Mouse (Mus musculus): ENCODE measurements around the gene Grap.

Gene Grap

DNA sequence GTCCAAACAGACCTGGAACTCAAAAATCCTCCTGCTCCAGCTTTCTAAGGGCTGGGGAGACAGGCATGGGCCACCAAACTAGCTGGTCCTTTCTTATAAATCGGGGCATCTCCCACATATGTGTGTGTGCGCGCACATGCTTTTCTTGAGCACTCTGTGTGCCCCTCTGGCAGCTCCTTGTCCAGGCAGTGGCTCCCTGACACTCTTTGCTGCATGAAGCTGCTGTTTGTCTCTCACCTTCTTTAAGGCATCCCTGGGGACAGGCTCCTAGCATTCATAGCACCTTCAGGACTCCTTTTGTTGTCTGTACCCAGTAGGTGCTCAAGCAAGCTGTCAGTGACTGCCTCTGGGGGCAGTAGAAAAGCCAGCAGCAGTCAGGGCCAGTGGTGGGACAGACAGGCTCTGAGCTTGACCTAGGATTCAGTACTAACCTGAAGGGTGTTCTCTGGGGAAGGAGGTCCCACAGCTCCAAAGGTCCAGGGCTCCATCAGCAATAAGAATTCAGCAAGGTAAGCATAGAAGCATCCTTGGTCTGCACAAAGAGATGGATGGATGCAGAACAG is 5.4 kb downstream of the Grap start:
- DNase-seq (ENCODE audit: low spot score), result no peak

- no peak for DNase-seq (ENCODE audit: low spot score)
These were observed 6.2 kb downstream of the Grap start for GRCm38 (mm10) chr11:61659011-61659858.

GRCm38 (mm10) chr11:61660001-61660400 is 6.9 kb downstream of the Grap start:
- no peak for DNase-seq (ENCODE audit: low spot score)

- DNase-seq (ENCODE audit: low spot score), result no peak
These were observed 7.8 kb downstream of the Grap start for GRCm38 (mm10) chr11:61660806-61661392.

GRCm38 (mm10) chr11:61662189-61662588 is 9.1 kb downstream of the Grap start:
- no peak for DNase-seq (ENCODE audit: low spot score)

DNA sequence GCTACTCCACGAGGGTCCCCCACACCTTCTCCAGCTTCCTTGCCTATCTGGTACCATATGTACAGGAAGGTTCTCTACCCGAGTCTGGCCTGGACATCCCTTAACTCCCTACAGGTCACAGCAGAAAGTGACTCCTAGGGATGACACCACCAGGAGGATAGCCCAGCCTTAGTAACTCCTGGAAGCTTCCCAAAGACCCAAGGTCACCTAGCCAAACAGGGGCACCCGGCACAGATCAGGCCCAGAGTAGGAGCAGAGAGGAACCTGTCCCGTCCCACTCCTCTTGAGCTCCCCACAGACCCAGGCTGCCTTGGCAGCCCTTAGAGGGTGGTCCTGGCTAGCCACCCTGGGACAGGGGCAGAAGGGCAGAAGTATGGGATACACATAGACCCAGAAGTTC is 12.3 kb downstream of the Grap start:
- no peak for DNase-seq (ENCODE audit: low spot score)

DNA sequence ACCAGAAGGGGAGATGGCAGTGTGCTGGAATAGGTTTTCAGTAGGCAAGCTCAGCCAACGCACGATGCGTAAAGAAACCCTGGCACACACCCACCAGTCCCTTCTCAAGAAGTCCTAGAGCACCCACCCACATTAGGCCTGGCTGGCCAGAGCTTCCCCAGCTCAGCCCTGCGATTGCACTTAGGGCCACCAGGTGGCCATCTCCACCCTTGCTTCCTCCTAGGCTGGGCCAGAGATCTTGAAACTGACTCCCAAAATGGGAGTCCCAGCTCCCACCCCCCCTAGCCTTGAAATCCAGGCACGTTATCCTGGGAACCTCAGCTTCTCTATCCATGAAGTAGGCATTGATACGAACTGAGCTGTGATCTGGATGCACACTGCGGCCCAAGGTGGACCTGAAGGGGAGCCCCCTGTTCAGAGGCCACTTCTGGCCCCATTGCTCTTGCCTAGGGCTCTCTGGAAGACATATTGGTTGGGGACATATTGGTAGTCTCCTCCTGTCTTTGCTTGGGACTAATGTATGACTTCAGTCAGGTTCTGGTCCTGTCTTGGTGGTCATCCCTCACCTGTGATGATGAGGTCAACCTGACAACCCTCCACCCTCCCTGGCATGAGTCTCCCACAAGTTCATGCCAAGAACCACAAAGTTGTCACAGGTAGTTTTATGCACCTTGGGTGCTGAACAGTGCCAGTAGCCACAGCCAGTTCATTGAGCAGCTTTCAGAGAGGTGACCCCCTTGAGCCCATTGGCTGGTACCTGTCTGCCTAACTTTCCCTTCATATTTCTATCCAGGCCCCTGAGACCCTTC is 13.1 kb downstream of the Grap start:
- peak; percentile 69 for DNase-seq (ENCODE audit: low spot score)

- no peak for DNase-seq (ENCODE audit: low spot score)
These were observed 14.2 kb downstream of the Grap start for GRCm38 (mm10) chr11:61667248-61667647.

DNA sequence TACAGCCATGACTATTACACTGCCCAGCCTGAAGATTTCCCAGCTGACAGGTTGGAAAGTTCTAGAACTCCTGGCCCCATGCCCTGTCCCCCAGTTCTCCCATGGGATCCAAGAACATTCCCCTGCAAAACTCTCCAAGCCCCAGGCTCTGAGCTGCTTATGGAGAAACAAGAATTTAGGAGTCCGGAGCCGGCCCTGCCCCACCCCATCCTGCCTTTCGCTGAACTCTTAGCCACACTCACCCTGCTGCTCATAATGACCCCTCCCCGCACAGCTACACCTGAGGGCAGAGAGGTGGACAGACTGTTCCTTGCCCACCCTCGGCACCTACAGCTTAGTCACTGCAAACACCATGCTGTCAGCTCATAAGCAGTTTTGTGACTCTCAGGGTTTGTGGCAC is 14.7 kb downstream of the Grap start:
- no peak for DNase-seq (ENCODE audit: low spot score)

DNA sequence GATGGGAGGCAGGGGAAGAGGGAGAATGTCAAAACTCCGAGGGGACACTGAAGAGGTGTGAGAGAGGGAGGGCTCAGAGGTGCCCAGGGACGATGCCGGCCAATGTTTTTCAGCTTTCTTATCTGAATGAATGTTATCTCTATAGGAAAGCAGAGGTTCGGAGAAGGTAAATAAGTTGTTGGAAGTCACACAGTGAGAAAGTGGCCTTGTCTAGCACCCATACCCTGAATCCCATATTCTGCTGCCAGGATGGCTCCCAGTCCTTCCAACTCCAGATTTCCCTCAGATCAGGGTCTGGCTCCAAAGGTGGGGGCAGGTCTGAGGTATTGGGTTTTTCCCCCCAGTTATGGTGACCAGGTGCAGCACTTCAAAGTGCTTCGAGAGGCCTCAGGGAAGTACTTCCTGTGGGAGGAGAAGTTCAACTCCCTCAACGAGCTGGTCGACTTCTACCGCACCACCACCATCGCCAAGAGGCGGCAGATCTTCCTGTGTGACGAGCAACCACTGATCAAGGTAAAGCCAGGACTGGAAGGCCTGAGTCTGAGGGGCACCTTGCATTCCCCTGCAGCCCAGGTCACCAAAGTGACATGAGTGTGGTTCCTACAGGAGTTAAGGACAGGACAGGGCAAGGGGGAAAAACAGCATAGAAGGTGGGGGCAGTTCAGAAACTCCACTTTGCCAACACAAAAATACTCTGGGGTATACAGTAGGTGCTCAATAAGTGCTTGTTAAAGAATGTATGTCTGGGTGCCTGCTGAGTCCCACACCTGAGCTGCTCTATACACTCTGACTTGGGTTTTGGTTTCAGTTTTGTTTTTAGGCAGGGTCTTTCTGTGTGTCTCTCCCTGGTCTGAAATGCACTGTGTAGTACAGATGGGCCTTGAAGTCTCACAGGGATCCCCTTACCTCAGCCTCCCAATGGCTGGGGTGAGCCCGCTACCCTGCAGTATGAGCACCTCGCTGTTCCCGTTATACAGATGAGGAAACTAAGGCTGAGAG is 16.7 kb downstream of the Grap start:
- no peak for DNase-seq (ENCODE audit: low spot score)

GRCm38 (mm10) chr11:61671781-61672383 is 18.8 kb downstream of the Grap start:
- DNase-seq (ENCODE audit: low spot score), result peak; percentile 52

- DNase-seq (ENCODE audit: low spot score), result peak; percentile 60
These were observed 20.6 kb downstream of the Grap start for GRCm38 (mm10) chr11:61673686-61674085.

GRCm38 (mm10) chr11:61674151-61674838 is 21.2 kb downstream of the Grap start:
- DNase-seq (ENCODE audit: low spot score), result no peak

DNA sequence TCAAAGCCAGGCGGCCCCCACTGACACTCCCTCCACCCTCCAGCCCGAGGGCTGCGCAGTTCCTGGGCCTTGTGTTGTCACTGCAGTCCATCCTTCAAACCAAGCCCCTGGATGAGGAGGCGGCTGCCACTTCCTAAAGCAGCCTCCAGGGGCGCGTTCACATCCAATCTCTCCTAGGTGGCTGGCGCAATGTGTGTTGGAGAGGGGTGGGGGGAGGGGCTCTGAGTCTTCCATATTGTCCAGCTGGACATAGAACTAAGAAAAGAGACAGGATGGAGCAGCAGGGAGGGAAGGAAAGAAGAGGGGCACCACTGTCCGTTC is 21.7 kb downstream of the Grap start:
- peak; percentile 92 for DNase-seq (ENCODE audit: low spot score)

DNA sequence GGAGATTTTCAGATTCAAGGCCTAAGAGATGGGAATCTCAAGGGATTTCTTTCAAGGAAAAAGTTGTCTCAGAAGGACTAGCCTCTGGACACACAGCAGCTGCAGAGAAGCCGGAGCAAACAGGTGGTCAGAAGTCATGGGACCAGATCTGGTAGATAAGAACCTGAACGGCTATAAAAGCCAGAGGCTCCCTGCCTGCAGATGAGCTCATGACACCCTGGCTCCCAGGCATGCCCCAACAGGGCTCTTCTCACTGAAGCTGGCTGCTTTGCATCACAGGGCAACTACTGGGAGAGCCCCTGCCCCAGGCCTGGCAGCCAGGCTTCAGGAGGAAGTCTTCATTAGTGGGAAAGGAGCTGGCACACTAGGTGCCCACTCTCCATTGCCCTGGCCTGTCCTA is 22.3 kb downstream of the Grap start:
- no peak for DNase-seq (ENCODE audit: low spot score)

DNA sequence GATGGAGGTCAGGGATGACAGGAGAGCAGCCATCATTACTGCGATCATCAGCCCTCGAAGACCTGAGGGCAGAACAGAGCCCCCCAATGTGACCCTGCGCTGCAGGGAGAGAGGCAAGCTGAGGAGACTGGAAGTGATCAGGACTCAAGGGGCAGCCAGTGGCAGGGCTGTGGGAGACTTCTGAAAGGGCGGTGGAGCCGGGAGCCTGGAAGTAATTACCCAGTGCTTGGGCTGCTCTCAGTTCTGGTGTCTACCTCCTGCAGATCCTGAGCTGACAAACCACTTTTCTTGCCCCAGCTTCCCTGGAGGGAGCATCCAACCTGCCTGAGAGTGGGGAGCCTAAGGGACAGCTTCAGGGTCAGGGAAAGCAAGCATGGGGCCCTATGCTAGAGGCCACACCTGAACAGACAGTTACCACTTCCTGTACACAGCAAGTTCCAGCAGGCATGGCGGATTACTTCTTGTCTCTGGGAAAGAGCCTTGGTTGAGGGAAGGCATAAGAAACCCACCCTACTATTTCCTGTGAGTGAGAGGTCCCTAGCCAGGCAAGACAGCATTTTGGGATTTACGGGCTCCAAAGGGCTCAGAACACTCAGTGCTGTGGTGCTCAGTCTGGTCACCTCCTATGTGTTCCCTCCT is 23.3 kb downstream of the Grap start:
- peak; percentile 53 for DNase-seq (ENCODE audit: low spot score)

GRCm38 (mm10) chr11:61677709-61678108 is 24.6 kb downstream of the Grap start:
- no peak for DNase-seq (ENCODE audit: low spot score)

DNA sequence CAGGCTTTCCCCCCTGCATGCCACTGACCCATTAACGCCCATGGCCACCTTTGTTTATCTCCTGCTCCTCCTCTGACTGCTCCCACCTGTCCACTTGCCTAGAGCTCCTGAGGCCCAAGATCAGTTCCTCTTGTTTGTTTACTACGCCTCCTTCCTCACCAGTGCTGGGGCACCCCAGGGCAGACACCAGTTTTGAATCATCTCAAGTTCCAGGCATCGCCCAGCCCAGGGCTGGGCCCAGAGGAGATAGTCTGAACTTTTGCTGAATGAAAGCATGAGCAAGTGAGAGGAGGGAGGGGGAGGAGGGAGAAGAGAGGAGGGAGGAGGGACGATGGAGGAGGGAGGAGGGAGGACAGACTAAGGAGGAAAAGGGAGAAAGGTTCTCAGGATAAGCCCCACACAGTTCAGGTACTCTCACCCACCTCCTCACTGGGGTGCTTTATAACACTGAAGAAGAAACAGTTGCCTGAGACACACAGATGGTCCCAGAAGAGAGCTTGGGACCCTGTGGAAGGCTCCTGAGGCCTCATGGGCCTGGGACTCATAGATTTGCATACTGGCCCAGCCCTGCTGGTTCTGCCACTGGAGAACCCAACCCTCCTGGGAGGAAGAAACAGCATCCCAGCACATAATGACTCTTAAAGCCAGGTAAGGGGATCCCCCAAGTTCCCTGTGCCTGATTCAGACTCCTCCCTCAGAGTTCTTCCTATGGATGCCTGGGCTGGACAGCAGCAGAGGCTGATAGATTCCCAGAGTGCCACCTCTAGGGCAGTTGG is 26.2 kb downstream of the Grap start:
- no peak for DNase-seq (ENCODE audit: low spot score)

Measured in embryo, embryonic 10 days (tissue).